Mouse (Mus musculus) cerebellum, postnatal 4 days (tissue): Measurements from ENCODE around the gene Gpatch8.

Source experiments
- DNase-seq, 2 experiments: peaks; one replicate each; pipeline ENCODE4 v3.0.0; 2022; ENCODE audit warnings: low spot score in 2 of 2, mixed read lengths in 1 of 2

Gpatch8 gene

DNA sequence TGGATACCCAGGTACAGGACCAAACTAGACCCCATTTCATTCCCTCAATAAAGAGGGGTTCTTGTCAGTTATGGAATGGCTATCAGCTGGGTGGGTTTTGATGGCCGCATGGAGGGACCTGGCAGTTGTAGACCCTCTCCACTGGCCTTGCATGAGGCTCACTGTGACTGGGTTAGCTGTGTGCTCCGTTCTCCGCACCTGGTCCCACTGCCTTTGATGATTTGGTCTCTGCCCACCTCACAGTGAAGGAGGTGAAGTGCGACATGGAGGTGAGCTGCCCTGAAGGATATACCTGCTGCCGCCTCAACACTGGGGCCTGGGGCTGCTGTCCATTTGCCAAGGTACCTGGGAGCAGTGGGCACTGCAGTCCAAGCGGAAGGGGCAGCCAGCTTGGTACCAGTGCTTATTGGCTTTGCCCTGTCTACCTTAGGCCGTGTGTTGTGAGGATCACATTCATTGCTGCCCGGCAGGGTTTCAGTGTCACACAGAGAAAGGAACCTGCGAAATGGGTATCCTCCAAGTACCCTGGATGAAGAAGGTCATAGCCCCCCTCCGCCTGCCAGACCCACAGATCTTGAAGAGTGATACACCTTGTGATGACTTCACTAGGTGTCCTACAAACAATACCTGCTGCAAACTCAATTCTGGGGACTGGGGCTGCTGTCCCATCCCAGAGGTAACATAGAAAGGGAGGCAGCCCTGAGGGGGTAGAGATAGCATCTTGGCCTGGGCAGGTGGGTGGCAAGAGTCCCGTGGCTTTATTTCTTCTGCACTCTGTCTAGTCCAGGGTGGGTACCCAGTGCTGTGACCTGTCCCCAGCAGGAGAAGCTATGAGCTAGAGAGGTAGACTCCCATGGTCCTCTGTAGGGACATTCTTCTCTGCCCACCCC lies 121.1 kb downstream of the Gpatch8 start:
- no peak for DNase-seq

DNA sequence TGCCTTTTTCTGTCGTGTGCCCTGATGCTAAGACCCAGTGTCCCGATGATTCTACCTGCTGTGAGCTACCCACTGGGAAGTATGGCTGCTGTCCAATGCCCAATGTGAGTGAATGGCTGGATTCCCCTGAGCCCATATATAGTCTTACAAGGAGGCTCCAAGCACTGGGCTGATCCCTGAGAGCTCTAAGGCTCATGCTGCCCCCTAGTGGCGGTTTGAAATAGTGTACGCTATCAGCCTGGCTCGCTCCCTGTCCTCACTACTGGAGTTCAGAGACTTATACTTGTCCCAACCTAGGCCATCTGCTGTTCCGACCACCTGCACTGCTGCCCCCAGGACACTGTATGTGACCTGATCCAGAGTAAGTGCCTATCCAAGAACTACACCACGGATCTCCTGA lies 121.8 kb downstream of the Gpatch8 start:
- DNase-seq = peak; percentile 86 to 91

GRCm38 (mm10) chr11:102433866-102434265 lies 122.3 kb downstream of the Gpatch8 start:
- no peak for DNase-seq

- DNase-seq = no peak
Measured at GRCm38 (mm10) chr11:102432896-102433295, 123.3 kb downstream of the Gpatch8 start.

DNA sequence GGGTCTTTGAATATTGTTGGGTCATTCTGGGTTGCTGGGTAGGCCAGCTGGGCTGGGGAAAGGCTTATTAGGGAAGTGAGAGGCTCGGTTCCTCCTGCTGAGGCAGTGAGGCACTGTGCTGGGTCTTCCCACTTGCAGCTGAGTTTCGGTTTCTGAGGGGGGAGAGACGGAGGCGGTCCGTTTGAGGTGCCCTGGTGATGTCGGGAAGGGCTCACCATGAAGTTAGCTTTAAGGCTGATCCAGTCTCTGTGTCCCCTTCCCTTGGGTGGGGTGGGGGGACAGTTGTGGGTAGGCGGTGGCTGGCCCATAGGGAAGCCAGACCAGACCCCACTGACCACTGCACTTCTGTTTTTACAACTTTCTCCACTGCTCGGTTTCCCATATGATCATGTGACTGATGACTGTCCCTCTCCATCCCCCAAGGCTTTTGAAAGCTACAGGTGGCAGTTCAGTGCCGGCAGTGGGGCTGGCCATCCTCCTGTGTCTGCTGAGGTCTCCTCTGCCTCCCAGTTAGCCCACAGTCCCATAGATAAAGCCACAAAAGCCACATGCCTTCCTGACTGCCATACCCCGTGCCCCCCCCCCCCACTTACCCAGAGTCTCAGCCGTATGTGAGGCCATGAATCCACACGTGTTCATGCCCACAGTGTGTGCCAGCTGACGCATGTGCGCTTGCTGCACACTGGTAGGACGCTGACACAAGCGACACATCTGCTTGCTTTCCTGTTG lies 123.9 kb downstream of the Gpatch8 start:
- no peak for DNase-seq

- no peak for DNase-seq
Measured at GRCm38 (mm10) chr11:102431728-102432114, 124.5 kb downstream of the Gpatch8 start.

- peak in 1 of 2 experiments; percentile 77 for DNase-seq
Measured at GRCm38 (mm10) chr11:102431018-102431645, 125.1 kb downstream of the Gpatch8 start.

DNA sequence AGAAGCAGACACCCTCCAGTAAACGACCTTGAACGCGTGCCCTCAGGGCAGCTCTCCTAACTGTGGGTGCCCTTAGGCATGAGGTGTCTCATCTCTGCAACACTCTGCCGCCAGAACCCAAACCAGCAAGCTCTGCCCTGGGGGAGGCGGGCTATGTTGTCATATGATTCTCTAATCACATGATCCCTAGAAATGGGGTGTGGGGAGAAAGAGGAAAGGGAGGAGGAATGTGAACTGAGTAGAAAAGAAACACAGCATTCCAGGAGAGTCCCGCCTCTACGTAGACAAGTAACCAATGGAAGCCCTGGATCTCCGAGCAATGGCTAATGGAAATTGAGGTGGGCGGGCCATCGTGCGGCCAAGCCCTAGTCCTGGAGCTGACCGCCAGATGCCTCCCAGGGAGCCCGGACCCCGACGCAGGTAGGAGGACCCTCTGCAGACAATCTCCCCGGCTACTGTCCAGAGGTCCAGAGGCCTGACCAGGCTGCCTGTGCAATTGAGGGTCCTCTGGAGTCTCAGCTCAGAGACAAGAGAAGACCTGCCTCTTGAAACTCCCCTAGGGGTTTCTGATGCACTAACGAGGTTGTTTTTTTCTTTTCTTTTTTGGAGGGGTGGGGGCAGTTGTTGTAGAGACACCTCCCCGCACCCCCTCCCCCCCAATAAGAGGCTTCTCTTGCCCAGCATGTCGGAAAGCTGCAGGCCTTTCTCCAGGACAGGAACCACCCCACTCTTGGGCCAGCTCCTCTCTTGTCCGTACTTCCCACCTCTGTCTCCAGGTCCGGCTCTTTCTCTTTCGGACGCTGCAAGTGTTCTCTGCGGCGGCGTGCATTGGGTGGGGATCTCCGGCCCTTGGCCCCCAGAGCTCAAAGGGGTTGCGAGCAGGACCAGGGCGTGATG lies 125.8 kb downstream of the Gpatch8 start, which contains the start of gene Grn:
Grn (plus strand) TSS at position 195 of the 897 bp plus-strand sequence.
- DNase-seq = peak in 1 of 2 experiments; percentile 79

DNA sequence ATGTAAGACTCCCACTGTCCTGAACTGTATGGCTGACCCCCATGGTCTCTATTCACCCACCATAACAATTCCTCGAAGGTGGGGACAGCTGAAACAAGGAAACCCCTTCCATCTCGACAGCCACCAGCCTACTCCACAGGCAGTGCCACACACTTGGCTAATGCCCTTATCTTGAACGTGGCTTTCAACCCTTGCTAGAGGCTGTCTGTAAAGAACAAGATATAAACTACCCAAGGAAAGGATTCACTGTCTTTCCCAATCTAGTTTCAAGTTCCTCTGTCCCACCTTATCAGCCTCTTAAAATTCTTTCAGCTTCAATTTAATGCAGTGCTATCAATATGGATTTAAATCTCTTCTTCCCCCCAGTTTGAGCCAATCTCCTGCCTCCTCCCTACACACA lies 126.6 kb downstream of the Gpatch8 start:
- no peak for DNase-seq

DNA sequence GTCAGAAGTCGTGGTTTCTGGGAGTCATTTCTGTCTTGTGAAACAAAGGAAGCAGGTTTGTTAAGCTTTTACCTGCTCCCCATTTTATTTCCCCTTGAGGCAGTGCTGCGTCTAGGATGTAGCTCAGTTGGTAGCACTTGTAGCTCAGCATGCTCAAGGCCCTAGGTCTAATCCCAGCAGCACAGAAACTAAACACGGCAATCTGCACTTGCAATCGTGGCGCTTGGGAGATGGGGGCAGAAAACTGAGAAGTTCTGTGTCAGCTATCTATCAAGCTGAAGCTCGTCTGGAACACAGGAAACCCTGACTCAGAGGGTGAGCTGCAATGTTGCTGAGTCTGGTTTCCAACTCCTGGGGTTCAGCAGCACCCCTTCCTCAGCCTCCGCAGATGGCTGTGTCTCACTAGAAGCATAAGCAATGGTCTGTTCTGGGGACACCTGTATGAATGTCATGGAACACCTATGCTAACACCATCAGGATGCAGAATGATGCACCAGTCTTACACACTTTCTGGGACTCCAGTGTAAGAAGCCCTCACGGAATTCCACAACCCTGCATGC lies 127.1 kb downstream of the Gpatch8 start:
- DNase-seq = no peak
